Mouse (Mus musculus) brain, embryonic 14.5 days (tissue): ENCODE measurements around the gene Npw.

Source experiments
- CTCF ChIP-seq: fragments of 200-500 bp; IDR thresholded peaks from 2 replicates; pipeline ENCODE4 v1.5.1; 2012; ENCODE audit warnings: inconsistent platforms, mild to moderate bottlenecking, moderate library complexity, borderline replicate concordance; ENCODE audit not compliant: insufficient read depth, insufficient read length; ENCODE audit errors: extremely low read depth
- POLR2A ChIP-seq: fragments of 200-500 bp; IDR thresholded peaks from 2 replicates; pipeline ENCODE4 v1.6.1; 2012; ENCODE audit warnings: mild to moderate bottlenecking, inconsistent platforms, borderline replicate concordance; ENCODE audit not compliant: poor library complexity, insufficient read depth, insufficient read length, severe bottlenecking; ENCODE audit errors: extremely low read depth

DNA sequence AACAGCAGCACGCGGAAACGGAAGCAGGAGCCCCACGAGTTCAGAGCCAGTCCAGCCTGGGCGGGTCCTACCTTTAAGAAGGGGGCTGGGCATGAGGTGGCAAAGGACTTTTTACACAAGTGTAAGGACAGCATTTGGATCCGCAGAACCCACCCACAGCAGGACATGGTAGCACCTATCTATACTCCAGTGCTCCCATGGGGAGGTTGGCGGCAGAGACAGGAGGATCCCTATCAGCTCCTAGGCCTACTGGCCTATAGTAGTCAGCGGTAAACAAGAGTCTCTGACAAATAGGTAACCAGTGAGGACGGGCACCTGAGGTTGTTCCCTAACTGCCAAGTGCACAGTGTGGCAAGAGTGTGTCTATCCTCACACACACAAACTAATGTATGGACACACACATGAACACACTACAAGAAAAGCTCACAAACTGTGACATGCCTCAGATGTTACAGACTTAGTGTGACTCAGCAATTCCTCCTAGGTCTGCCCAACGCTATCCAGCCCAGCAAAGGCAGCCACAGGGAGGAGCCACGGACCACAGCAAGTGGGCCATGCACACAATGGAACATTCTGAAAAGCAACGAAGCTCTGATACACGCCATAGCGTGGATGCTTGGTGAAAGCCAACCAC lies 40.6 kb downstream of the Npw start:
- TF ChIP-seq POLR2A (no peak), CTCF (no peak)
